Mouse (Mus musculus) forebrain, embryonic 10.5 days (tissue): ENCODE measurements around the gene Fryl. TPM values are rescaled to one million over a fixed set of nuclear protein-coding genes. Genes with fewer than 3 reads are reported as not detected.

Source experiments
- DNase-seq: peaks from one replicate; pipeline ENCODE4 v3.0.0-alpha.2; 2017; ENCODE audit warnings: low spot score; ENCODE audit errors: extremely low spot score
- H3K27ac ChIP-seq: fragments of 300-500 bp; sonication (generic); 2 replicates; pipeline ENCODE4 v1.5.1; 2016; ENCODE audit warnings: mild to moderate bottlenecking
- H3K27me3 ChIP-seq: fragments of 300-500 bp; sonication (generic); 2 replicates; pipeline ENCODE4 v1.6.1; 2016; ENCODE audit warnings: mild to moderate bottlenecking; ENCODE audit not compliant: poor library complexity, severe bottlenecking
- H3K36me3 ChIP-seq: fragments of 300-500 bp; sonication (generic); replicated peaks from 2 replicates; pipeline ENCODE4 v1.6.1; 2016; ENCODE audit warnings: mild to moderate bottlenecking, moderate library complexity
- H3K4me1 ChIP-seq: fragments of 300-500 bp; sonication (generic); 2 replicates; pipeline ENCODE4 v1.6.1; 2016
- H3K4me3 ChIP-seq: fragments of 300-500 bp; sonication (generic); 2 replicates; pipeline ENCODE4 v1.5.1; 2016; ENCODE audit warnings: mild to moderate bottlenecking, moderate library complexity
- H3K9me3 ChIP-seq: fragments of 300-500 bp; sonication (generic); 2 replicates; pipeline ENCODE4 v1.6.1; 2016; ENCODE audit warnings: mild to moderate bottlenecking, moderate library complexity
- WGBS: fragments of 180-500 bp; shearing (Covaris S2); methylation state at CpG from one replicate; pipeline ENCODE4 v1.1.7; 2016; 5-methylcytosine and 5-hydroxymethylcytosine counted together
- polyA plus RNA-seq: library from polyadenylated mRNA; unstranded; fragments of >200 nt; fragmentation: Nextera tagmentation; extraction: Ambion mirVana; gene quantifications from 2 replicates; pipeline ENCODE4 v1.2.1, GENCODE M21; 2016

Fryl gene
- polyA plus RNA-seq, 1 experiment from 2014 or later, result 28.0 TPM

GRCm38 (mm10) chr5:73230171-73230570 lies 26.2 kb downstream of the Fryl start:
- WGBS, result 52% methylated on average over 4 of the region's 4 CpGs
- H3K27me3 ChIP-seq, result no peaks in the 10 kb centered on the region

GRCm38 (mm10) chr5:73229467-73229866 lies 27.0 kb downstream of the Fryl start:
- Histone ChIP-seq H3K4me1 (peaks cover 59% of the 10 kb centered on the region), H3K27me3 (no peaks in the 10 kb centered on the region), H3K9me3 (no peaks in the 10 kb centered on the region), H3K36me3 (0 out of 2 replicates have a peak, but pooled peaks cover 3% of the 10 kb centered on the region), H3K27ac (no peak overlapping the region), H3K4me3 (no peak overlapping the region)
- WGBS, result 81% methylated on average over 6 of the region's 6 CpGs
- DNase-seq, result no peak

More at GRCm38 (mm10) chr5:73230171-73230570, 26.2 kb downstream of the Fryl start:
- no peak overlapping the region for H3K4me3 ChIP-seq
- no peak overlapping the region for H3K27ac ChIP-seq
- H3K9me3 ChIP-seq, result no peaks in the 10 kb centered on the region
- 0 out of 2 replicates have a peak, but pooled peaks cover 3% of the 10 kb centered on the region for H3K36me3 ChIP-seq
- DNase-seq, result no peak
- H3K4me1 ChIP-seq, result peaks cover 66% of the 10 kb centered on the region

GRCm38 (mm10) chr5:73228291-73229049 lies 27.9 kb downstream of the Fryl start:
- Histone ChIP-seq H3K27ac (no peak overlapping the region), H3K4me3 (no peak overlapping the region), H3K9me3 (no peaks in the 10 kb centered on the region), H3K4me1 (peaks cover 57% of the 10 kb centered on the region), H3K36me3 (0 out of 2 replicates have a peak, but pooled peaks cover 3% of the 10 kb centered on the region), H3K27me3 (no peaks in the 10 kb centered on the region)
- WGBS, result 90% methylated on average over 12 of the region's 12 CpGs
- DNase-seq, result no peak

- no peak for DNase-seq
- WGBS, result 84% methylated on average over 11 of the region's 11 CpGs
Measured at GRCm38 (mm10) chr5:73227518-73228101, 28.8 kb downstream of the Fryl start.

GRCm38 (mm10) chr5:73223065-73223464 lies 33.4 kb downstream of the Fryl start:
- Histone ChIP-seq H3K4me3 (no peak overlapping the region), H3K36me3 (peaks cover 25% of the 10 kb centered on the region), H3K27me3 (no peaks in the 10 kb centered on the region), H3K9me3 (no peaks in the 10 kb centered on the region), H3K4me1 (peaks cover 11% of the 10 kb centered on the region), H3K27ac (no peak overlapping the region)
- DNase-seq, result no peak
- WGBS, result 83% methylated on average over 6 of the region's 6 CpGs

More at GRCm38 (mm10) chr5:73227518-73228101, 28.8 kb downstream of the Fryl start:
- Histone ChIP-seq H3K27me3 (no peaks in the 10 kb centered on the region), H3K4me3 (no peak overlapping the region), H3K36me3 (0 out of 2 replicates have a peak, but pooled peaks cover 3% of the 10 kb centered on the region), H3K27ac (0 out of 2 replicates have a peak overlapping the region, but pooled peaks have one; percentile 20), H3K9me3 (no peaks in the 10 kb centered on the region), H3K4me1 (peaks cover 51% of the 10 kb centered on the region)

- DNase-seq, result no peak
- no peaks in the 10 kb centered on the region for H3K27me3 ChIP-seq
- 56% methylated on average over 6 of the region's 6 CpGs for WGBS
Measured at GRCm38 (mm10) chr5:73222397-73222796, 34.0 kb downstream of the Fryl start.

GRCm38 (mm10) chr5:73221826-73222225 lies 34.6 kb downstream of the Fryl start:
- Histone ChIP-seq H3K27me3 (no peaks in the 10 kb centered on the region), H3K27ac (no peak overlapping the region), H3K36me3 (peaks cover 37% of the 10 kb centered on the region), H3K9me3 (no peaks in the 10 kb centered on the region), H3K4me3 (no peak overlapping the region), H3K4me1 (0 out of 2 replicates have a peak, but pooled peaks cover 3% of the 10 kb centered on the region)
- 87% methylated on average over 7 of the region's 7 CpGs for WGBS
- DNase-seq, result no peak

More at GRCm38 (mm10) chr5:73222397-73222796, 34.0 kb downstream of the Fryl start:
- Histone ChIP-seq H3K4me3 (no peak overlapping the region), H3K36me3 (peaks cover 32% of the 10 kb centered on the region), H3K4me1 (peaks cover 5% of the 10 kb centered on the region; the same call in 1 of the 2 replicates), H3K27ac (no peak overlapping the region), H3K9me3 (no peaks in the 10 kb centered on the region)

GRCm38 (mm10) chr5:73219716-73220115 lies 36.7 kb downstream of the Fryl start:
- Histone ChIP-seq H3K9me3 (no peaks in the 10 kb centered on the region), H3K4me3 (no peak overlapping the region), H3K27ac (no peak overlapping the region), H3K36me3 (peaks cover 41% of the 10 kb centered on the region), H3K4me1 (0 out of 2 replicates have a peak, but pooled peaks cover 3% of the 10 kb centered on the region), H3K27me3 (no peaks in the 10 kb centered on the region)
- DNase-seq, result no peak
- WGBS, result 91% methylated on average over 3 of the region's 3 CpGs

GRCm38 (mm10) chr5:73218065-73218464 lies 38.4 kb downstream of the Fryl start:
- H3K27ac ChIP-seq, result no peak overlapping the region
- no peaks in the 10 kb centered on the region for H3K27me3 ChIP-seq
- WGBS, result 93% methylated on average over 4 of the region's 4 CpGs
- no peak for DNase-seq
- no peaks in the 10 kb centered on the region for H3K9me3 ChIP-seq
- H3K4me3 ChIP-seq, result no peak overlapping the region
- H3K4me1 ChIP-seq, result 0 out of 2 replicates have a peak, but pooled peaks cover under 1% of the 10 kb centered on the region
- peaks cover 56% of the 10 kb centered on the region for H3K36me3 ChIP-seq

- Histone ChIP-seq H3K27me3 (no peaks in the 10 kb centered on the region), H3K27ac (no peak overlapping the region), H3K4me1 (no peaks in the 10 kb centered on the region), H3K36me3 (peaks cover 66% of the 10 kb centered on the region), H3K9me3 (no peaks in the 10 kb centered on the region), H3K4me3 (no peak overlapping the region)
- WGBS, result 100% methylated on average over 1 of the region's 1 CpGs
- no peak for DNase-seq
Measured at GRCm38 (mm10) chr5:73217116-73217515, 39.3 kb downstream of the Fryl start.

GRCm38 (mm10) chr5:73216014-73216413 lies 40.4 kb downstream of the Fryl start:
- Histone ChIP-seq H3K9me3 (no peaks in the 10 kb centered on the region), H3K36me3 (peaks cover 70% of the 10 kb centered on the region), H3K4me1 (no peaks in the 10 kb centered on the region), H3K27me3 (no peaks in the 10 kb centered on the region), H3K4me3 (no peak overlapping the region), H3K27ac (no peak overlapping the region)
- WGBS, result 93% methylated on average over 9 of the region's 9 CpGs
- no peak for DNase-seq

- Histone ChIP-seq H3K9me3 (no peaks in the 10 kb centered on the region), H3K27ac (no peak overlapping the region), H3K4me1 (peaks cover 23% of the 10 kb centered on the region), H3K4me3 (no peak overlapping the region), H3K27me3 (no peaks in the 10 kb centered on the region), H3K36me3 (peaks cover 61% of the 10 kb centered on the region)
- WGBS, result 93% methylated on average over 9 of the region's 9 CpGs
- no peak for DNase-seq
Measured at GRCm38 (mm10) chr5:73212446-73212845, 44.0 kb downstream of the Fryl start.

- H3K27ac ChIP-seq, result no peak overlapping the region
- peaks cover 56% of the 10 kb centered on the region for H3K36me3 ChIP-seq
- WGBS, result 94% methylated on average over 15 of the region's 15 CpGs
- H3K9me3 ChIP-seq, result no peaks in the 10 kb centered on the region
- no peak for DNase-seq
- peaks cover 23% of the 10 kb centered on the region for H3K4me1 ChIP-seq
- no peak overlapping the region for H3K4me3 ChIP-seq
- H3K27me3 ChIP-seq, result no peaks in the 10 kb centered on the region
Measured at GRCm38 (mm10) chr5:73211961-73212360, 44.5 kb downstream of the Fryl start.
